Mouse (Mus musculus) hindbrain, embryonic 12.5 days (tissue): ENCODE results near the gene Tob1. TPM values are rescaled to one million over a fixed set of nuclear protein-coding genes. Genes with fewer than 3 reads are reported as not detected.

ENCODE experiments used
- ATAC-seq: fragments of 200-750 bp; cut with Nextera tagmentation; 2 replicates; pipeline ENCODE4 v1.8.0; 2017; ENCODE audit warnings: moderate TSS enrichment; ENCODE audit not compliant: low FRiP score
- H3K27ac ChIP-seq: fragments of 300-500 bp; sonication (generic); 2 replicates; pipeline ENCODE4 v1.5.1; 2016; ENCODE audit warnings: mild to moderate bottlenecking
- H3K27me3 ChIP-seq: fragments of 300-500 bp; sonication (generic); 2 replicates; pipeline ENCODE4 v1.6.1; 2016; ENCODE audit warnings: mild to moderate bottlenecking
- H3K36me3 ChIP-seq: fragments of 300-500 bp; sonication (generic); 2 replicates; pipeline ENCODE4 v1.6.1; 2016; ENCODE audit warnings: mild to moderate bottlenecking
- H3K4me1 ChIP-seq: fragments of 300-500 bp; sonication (generic); 2 replicates; pipeline ENCODE4 v1.6.1; 2016
- H3K4me2 ChIP-seq: fragments of 300-500 bp; sonication (generic); replicated peaks from 2 replicates; pipeline ENCODE4 v1.6.1; 2016; ENCODE audit warnings: mild to moderate bottlenecking
- H3K4me3 ChIP-seq: fragments of 300-500 bp; sonication (generic); 2 replicates; pipeline ENCODE4 v1.5.1; 2016; ENCODE audit warnings: mild to moderate bottlenecking
- H3K9ac ChIP-seq: fragments of 300-500 bp; sonication (generic); 2 replicates; pipeline ENCODE4 v1.6.1; 2016; ENCODE audit warnings: mild to moderate bottlenecking, moderate library complexity
- H3K9me3 ChIP-seq: fragments of 300-500 bp; sonication (generic); replicated peaks from 2 replicates; pipeline ENCODE4 v1.6.1; 2016; ENCODE audit warnings: mild to moderate bottlenecking
- WGBS: fragments of 180-500 bp; shearing (Covaris S2); methylation state at CpG from one replicate; pipeline ENCODE4 v1.1.7; 2016; 5-methylcytosine and 5-hydroxymethylcytosine counted together
- polyA plus RNA-seq: library from polyadenylated mRNA; unstranded; fragments of >200 nt; fragmentation: Nextera tagmentation; extraction: Ambion mirVana; gene quantifications from 2 replicates; pipeline ENCODE4 v1.2.1, GENCODE M21; 2016

Tob1 gene
- polyA plus RNA-seq, 1 experiment from 2014 or later, result 41.7 TPM

DNA sequence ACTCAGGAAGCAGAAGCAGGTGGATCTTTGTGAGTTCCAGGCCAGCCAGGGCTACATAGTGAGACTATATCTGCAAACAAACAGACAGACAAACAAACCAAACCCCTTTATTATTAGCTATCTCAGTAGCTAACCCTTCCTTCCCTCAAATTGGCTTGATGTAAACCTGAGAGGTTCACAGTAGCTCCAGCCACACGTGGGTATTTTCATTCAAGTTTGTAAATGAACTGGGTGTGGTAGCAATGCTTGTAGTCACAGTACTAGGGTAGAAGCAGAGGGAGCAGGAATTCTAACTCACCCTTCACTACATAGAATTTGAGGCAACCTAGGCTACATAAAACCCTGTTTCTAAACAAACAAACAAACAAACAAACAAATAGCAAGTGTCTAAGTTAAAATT, 31.5 kb upstream of the Tob1 start:
- ATAC-seq, result no peak
- Histone ChIP-seq H3K9me3 (no peaks in the 10 kb centered on the region), H3K4me2 (no peak overlapping the region), H3K9ac (no peak overlapping the region), H3K4me3 (no peak overlapping the region), H3K4me1 (peaks cover 7% of the 10 kb centered on the region), H3K36me3 (no peaks in the 10 kb centered on the region), H3K27me3 (no peaks in the 10 kb centered on the region), H3K27ac (no peak overlapping the region)
- 17% methylated on average over 1 of the region's 1 CpGs for WGBS

DNA sequence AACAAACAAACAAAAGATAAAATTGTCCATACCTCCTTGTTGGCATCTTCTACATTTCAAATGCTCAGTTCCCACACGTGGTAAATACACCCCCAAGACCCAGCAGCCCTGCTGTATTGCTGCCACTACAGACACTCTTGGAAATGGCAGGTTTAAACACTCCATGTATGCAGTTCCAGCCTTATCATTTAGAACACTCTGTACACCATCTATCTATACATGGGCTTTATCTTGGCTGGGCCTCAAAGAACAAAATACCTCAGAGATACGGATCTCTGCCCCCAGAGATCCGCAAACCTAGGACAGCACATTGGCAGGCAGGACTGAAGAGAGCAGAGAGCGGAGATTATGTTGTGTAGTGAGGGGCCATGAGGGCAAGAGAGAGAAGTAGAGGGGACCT, 31.1 kb upstream of the Tob1 start:
- no peak for ATAC-seq
- no peaks in the 10 kb centered on the region for H3K36me3 ChIP-seq
- WGBS, result 79% methylated on average over 4 of the region's 4 CpGs
- no peak overlapping the region for H3K27ac ChIP-seq
- H3K4me1 ChIP-seq, result peaks cover 7% of the 10 kb centered on the region
- no peak overlapping the region for H3K4me2 ChIP-seq
- no peak overlapping the region for H3K4me3 ChIP-seq
- no peak overlapping the region for H3K9ac ChIP-seq
- H3K9me3 ChIP-seq, result no peaks in the 10 kb centered on the region
- no peaks in the 10 kb centered on the region for H3K27me3 ChIP-seq

DNA sequence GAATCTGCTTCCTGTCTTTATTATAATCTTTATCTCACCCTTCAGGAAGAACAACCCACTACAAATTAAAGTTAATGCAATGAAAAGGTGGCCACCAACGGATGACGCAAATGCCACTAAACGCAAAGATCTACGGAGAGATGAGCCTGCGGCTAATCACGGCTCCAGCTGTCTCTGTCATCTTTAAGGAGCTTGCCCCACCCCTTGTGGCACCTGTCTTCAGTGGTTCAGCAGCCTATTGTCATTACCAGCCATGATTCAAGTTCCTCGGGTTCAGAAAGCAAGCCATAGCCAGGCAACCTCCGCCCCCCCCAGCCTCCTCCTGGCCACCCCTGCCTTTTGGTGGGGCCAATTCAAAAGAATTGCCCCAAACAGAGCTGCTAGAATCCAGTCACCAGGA, 29.6 kb upstream of the Tob1 start:
- WGBS, result 94% methylated on average over 8 of the region's 8 CpGs
- H3K4me2 ChIP-seq, result no peak overlapping the region
- H3K36me3 ChIP-seq, result no peaks in the 10 kb centered on the region
- no peak overlapping the region for H3K9ac ChIP-seq
- no peak for ATAC-seq
- H3K27me3 ChIP-seq, result no peaks in the 10 kb centered on the region
- no peak overlapping the region for H3K4me3 ChIP-seq
- H3K4me1 ChIP-seq, result no peaks in the 10 kb centered on the region
- no peak overlapping the region for H3K27ac ChIP-seq
- no peaks in the 10 kb centered on the region for H3K9me3 ChIP-seq

DNA sequence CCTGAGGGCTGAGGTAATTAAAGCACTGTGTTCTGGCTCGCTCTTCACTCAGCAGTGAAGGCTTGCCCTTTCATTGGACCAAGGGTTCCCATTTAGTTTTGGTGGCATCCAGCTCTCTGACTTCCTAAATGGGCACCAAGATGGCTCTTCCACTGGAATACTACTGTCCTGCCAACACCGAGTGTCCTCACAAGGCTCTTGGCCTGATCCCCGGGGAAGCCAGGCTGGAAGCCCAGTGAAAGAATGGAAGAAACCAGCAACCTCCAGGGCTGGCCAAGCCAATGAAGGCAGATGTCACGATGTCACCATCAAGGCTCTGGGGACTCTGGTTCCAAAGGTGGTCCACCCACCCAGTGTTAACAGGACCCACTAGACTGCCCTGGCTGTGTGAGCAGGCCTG, 28.5 kb upstream of the Tob1 start:
- Histone ChIP-seq H3K27me3 (no peaks in the 10 kb centered on the region), H3K27ac (no peak overlapping the region), H3K4me3 (no peak overlapping the region), H3K4me2 (no peak overlapping the region), H3K4me1 (no peaks in the 10 kb centered on the region), H3K36me3 (no peaks in the 10 kb centered on the region), H3K9me3 (no peaks in the 10 kb centered on the region), H3K9ac (no peak overlapping the region)
- ATAC-seq, result no peak
- WGBS, result 90% methylated on average over 4 of the region's 4 CpGs

DNA sequence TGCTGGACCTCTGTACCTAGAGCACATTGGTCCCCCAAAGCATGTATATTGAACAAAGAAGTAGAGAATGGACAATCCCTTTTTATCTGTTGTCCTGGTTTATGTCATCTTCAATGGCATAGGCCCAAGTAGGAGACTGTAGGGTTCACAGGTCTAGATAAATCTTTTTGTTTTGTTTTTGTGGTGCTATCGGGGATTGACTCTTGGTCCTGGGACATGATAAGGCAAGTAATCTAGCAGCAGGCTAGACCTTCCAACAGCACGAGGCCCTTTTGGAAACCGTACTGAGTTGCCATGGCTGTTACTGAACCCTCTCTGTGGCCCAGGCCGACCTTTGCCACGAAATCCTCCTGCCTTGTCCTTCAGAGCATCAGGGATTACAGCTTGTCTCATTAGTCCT, 28.1 kb upstream of the Tob1 start:
- Histone ChIP-seq H3K4me1 (no peaks in the 10 kb centered on the region), H3K36me3 (no peaks in the 10 kb centered on the region), H3K27ac (no peak overlapping the region), H3K9me3 (no peaks in the 10 kb centered on the region), H3K4me2 (no peak overlapping the region), H3K4me3 (no peak overlapping the region), H3K27me3 (no peaks in the 10 kb centered on the region), H3K9ac (no peak overlapping the region)
- WGBS, result 93% methylated on average over 5 of the region's 5 CpGs
- no peak for ATAC-seq

DNA sequence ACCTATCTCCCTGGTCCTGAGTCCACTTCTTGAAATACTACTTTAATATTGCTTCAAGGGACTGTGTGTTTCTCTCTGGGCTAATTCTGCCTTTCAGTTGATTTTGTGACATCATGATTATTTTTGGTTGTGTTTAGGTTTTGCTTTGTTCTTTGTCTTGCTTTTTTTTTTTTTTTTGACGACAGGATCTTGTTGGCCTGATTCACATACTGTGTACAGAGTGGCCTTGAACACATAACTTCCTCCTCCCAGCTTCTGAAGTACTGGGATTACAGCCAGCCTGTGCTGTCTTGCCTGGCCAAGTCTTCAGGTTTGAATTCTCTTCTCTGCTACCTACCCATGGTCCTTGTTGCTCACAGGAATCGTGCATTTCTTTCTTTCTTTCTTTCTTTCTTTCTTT, 27.6 kb upstream of the Tob1 start:
- H3K9ac ChIP-seq, result no peak overlapping the region
- no peak for ATAC-seq
- no peaks in the 10 kb centered on the region for H3K9me3 ChIP-seq
- no peak overlapping the region for H3K4me3 ChIP-seq
- 83% methylated on average over 2 of the region's 2 CpGs for WGBS
- no peaks in the 10 kb centered on the region for H3K27me3 ChIP-seq
- H3K4me1 ChIP-seq, result no peaks in the 10 kb centered on the region
- no peak overlapping the region for H3K27ac ChIP-seq
- no peak overlapping the region for H3K4me2 ChIP-seq
- H3K36me3 ChIP-seq, result no peaks in the 10 kb centered on the region

DNA sequence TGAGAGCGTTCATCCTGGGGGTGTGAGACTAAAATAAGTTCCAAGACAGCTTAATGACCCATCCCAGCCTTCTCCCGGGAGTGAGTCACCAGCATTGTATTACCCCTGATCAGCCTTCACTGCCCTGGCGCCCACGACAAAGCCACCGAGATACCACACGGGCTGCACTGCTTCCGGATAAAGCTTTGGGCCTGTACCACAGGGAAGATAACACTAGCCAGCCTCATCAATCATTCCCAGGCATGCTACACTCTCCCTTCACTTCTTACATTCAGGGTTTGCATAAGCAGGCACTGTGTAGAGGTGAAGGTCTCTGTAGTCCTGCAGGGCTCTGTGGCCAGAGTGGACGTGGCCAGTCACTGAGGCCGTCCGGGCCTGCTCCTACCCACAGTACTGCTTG, 21.7 kb upstream of the Tob1 start:
- ATAC-seq, result no peak
- Histone ChIP-seq H3K4me2 (no peak overlapping the region), H3K9me3 (no peaks in the 10 kb centered on the region), H3K36me3 (no peaks in the 10 kb centered on the region), H3K27me3 (no peaks in the 10 kb centered on the region), H3K4me1 (peaks cover 6% of the 10 kb centered on the region), H3K27ac (peak overlapping the region; percentile 49; the same call in 1 of the 2 replicates), H3K9ac (no peak overlapping the region), H3K4me3 (no peak overlapping the region)
- 52% methylated on average over 10 of the region's 10 CpGs for WGBS

DNA sequence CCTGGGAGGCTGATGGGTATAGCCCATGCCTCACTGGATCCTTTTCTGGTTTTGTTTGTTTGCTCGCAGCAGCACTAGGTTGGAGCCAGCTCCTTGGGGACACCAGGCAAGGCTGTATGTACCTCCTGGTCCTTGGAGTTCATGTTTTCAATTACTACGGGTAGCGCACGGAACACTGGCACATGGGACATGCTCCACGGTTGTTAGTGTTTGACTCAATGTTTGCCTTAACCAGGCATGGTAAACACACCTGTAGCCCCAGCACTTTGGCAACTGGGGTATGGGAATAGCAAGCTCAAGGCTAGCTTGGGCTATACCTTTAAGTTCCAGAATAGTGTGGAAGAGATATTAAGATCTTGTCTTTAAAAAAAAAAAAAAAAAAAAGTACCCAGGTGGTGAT, 20.6 kb upstream of the Tob1 start:
- no peak for ATAC-seq
- no peaks in the 10 kb centered on the region for H3K9me3 ChIP-seq
- no peak overlapping the region for H3K4me3 ChIP-seq
- WGBS, result 79% methylated on average over 5 of the region's 5 CpGs
- no peak overlapping the region for H3K9ac ChIP-seq
- no peaks in the 10 kb centered on the region for H3K27me3 ChIP-seq
- no peak overlapping the region for H3K4me2 ChIP-seq
- H3K36me3 ChIP-seq, result no peaks in the 10 kb centered on the region
- peaks cover 9% of the 10 kb centered on the region for H3K4me1 ChIP-seq
- H3K27ac ChIP-seq, result no peak overlapping the region

DNA sequence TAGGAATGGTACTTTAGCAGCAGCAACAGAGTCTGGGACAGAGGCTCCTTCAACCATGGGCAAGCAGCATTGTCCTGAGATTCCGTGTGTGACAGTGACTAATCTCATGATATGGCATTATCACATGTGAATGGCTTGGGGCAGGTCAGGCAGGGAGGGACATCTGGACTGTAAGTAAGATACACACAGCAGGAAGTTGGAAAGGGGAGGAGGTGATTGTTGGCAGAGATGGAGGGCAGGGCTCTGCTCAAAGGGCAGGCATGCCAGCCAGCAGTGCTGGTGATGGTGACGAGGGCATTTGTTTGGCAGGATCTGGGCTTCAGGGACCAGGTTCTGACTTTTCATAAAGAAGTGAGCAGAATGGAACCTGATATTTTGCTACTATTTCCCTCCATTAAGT, 18.1 kb upstream of the Tob1 start:
- no peaks in the 10 kb centered on the region for H3K36me3 ChIP-seq
- peaks cover 9% of the 10 kb centered on the region for H3K4me1 ChIP-seq
- H3K4me3 ChIP-seq, result no peak overlapping the region
- H3K9ac ChIP-seq, result no peak overlapping the region
- ATAC-seq, result no peak
- WGBS, result 70% methylated on average over 2 of the region's 2 CpGs
- H3K9me3 ChIP-seq, result no peaks in the 10 kb centered on the region
- no peaks in the 10 kb centered on the region for H3K27me3 ChIP-seq
- H3K27ac ChIP-seq, result no peak overlapping the region
- no peak overlapping the region for H3K4me2 ChIP-seq

DNA sequence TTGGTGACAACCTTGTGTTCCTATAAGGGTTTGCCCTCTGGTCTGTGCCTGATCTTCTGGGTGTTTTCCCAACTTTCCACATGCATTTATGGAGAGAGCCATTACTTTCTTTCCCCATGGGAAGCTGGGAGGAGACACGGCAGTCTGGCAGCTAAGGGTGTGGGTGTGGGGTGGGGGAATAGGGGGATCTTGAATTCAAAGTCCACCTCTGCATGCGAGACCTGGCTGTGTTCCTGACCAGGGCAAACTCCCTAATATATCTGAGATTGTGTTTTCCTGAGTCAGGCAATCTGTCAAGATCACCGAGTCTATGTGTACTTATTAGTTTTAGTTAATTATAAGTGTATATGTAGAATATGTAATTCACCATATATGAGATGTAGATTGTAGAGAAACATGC, 14.9 kb upstream of the Tob1 start:
- Histone ChIP-seq H3K9me3 (no peaks in the 10 kb centered on the region), H3K36me3 (no peaks in the 10 kb centered on the region), H3K9ac (no peak overlapping the region), H3K4me1 (peaks cover 6% of the 10 kb centered on the region), H3K27me3 (no peaks in the 10 kb centered on the region), H3K4me3 (no peak overlapping the region), H3K27ac (no peak overlapping the region), H3K4me2 (no peak overlapping the region)
- WGBS, result 81% methylated on average over 3 of the region's 3 CpGs
- ATAC-seq, result no peak

DNA sequence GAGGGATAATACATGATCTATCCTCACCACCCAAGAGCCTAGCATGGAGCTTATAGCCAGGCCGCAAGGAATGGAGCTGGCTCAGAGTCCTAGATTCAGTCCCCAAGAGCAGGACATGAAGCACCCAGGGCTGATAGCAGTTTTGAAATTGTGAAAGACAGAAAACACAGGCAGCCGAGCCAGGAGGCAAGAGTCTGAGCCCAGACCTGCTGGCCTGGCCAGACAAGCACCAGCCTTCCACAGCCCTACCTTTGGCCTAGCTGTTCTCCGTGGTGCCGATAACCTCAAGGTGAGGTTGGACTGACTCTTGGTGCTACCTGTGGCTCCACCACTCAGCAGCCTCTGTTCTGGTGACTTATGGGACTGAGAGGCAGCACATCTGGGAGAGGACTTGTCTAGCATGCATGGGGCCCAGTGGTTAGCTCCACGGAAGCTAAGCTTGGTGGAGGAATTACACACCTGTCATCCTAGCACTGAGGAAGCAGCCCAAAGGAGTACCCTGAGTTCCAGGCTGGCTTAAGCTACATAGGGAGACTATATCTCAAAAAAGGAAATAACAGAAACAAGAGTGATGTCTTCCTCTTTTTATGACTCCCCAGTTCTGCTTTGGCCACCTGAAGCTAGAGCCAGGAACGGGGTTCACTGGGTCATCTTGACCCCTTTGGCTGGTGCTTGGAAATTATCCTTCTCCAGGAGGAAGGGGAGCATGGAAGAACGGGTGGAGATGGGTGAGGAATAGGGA, 12.7 kb upstream of the Tob1 start:
- WGBS, result 88% methylated on average over 7 of the region's 7 CpGs
- Histone ChIP-seq H3K36me3 (no peaks in the 10 kb centered on the region), H3K4me1 (peaks cover 3% of the 10 kb centered on the region; the same call in 1 of the 2 replicates), H3K9me3 (no peaks in the 10 kb centered on the region), H3K4me3 (no peak overlapping the region), H3K4me2 (no peak overlapping the region), H3K9ac (no peak overlapping the region), H3K27ac (no peak overlapping the region), H3K27me3 (no peaks in the 10 kb centered on the region)
- ATAC-seq, result no peak

DNA sequence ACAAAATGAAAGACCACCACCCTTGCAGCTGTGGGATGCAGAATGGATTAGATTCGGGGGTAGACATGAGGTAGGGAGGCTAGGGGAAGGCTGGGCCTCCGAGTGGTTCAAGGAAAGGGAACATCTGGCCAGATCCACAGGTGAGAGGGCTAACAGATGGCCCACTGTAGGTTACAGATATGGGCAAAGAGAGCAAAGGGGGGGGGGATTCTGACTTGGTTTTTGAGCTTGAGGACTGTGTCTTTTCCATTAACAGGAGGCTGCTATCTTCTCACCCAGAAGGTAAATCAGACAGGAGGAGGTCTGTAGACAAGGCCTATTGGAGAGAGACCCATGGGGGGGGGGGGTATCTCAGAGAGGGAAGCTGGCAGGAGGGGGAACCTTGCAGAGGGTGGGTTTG, 11.5 kb upstream of the Tob1 start:
- ATAC-seq, result no peak
- 91% methylated on average over 2 of the region's 2 CpGs for WGBS
- Histone ChIP-seq H3K9ac (no peak overlapping the region), H3K4me3 (no peak overlapping the region), H3K9me3 (no peaks in the 10 kb centered on the region), H3K4me1 (peaks cover 2% of the 10 kb centered on the region; the same call in 1 of the 2 replicates), H3K27ac (no peak overlapping the region), H3K36me3 (no peaks in the 10 kb centered on the region), H3K4me2 (no peak overlapping the region), H3K27me3 (no peaks in the 10 kb centered on the region)

DNA sequence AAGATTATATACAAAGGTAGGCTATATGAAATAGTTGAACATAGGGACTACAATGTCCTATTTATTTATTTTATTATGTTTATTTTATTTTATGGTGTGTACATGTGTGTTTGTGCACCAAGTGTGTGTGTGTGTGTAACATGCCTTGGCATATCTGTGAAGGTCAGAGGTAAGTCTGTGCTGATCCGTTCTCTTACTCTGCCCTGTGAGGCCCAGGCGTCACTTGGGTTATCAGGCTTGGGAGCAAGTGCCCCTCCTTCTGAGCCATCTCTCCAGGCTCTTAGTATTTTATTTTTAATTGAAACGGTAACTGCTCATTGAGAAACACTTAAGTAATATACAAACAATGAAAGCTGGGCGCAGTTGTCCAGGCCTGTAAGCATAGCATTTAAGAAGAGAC, 10.8 kb upstream of the Tob1 start:
- H3K27ac ChIP-seq, result no peak overlapping the region
- H3K4me1 ChIP-seq, result no peaks in the 10 kb centered on the region
- no peak overlapping the region for H3K4me2 ChIP-seq
- no peaks in the 10 kb centered on the region for H3K9me3 ChIP-seq
- no peak for ATAC-seq
- H3K4me3 ChIP-seq, result no peak overlapping the region
- H3K36me3 ChIP-seq, result no peaks in the 10 kb centered on the region
- 84% methylated on average over 4 of the region's 4 CpGs for WGBS
- H3K27me3 ChIP-seq, result no peaks in the 10 kb centered on the region
- no peak overlapping the region for H3K9ac ChIP-seq
